Mouse (Mus musculus): ENCODE measurements around the gene Atxn1. TPM values are rescaled to one million over a fixed set of nuclear protein-coding genes. Genes with fewer than 3 reads are reported as not detected.

The Atxn1 gene
- polyA plus RNA-seq, 1 experiment from 2014 or later: 8.3 TPM

DNA sequence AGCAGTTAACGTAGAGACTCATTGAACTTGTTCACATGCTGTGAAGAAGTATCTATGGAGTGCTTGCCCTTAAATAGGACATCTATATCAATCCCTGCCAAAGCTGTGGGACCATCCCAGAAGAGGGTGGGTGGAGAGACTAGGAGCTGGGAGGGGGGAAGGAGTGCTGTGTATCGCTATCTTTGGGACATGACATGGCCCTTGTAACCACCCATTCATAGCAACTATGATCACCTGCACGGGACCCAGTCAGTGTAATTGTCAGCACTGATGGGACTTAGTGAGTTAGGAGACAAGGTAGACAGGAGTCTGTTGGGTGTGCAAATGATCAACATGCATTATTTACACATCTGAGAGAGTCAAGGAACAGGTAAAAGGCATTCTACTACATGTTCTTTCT lies 405.6 kb downstream of the Atxn1 start:
- POLR2A ChIA-PET: interaction anchor here (0.6 to 0.8 kb wide), 2 partner anchors 21 to 31 kb away, joined by 3 to 5 read pairs; no protein-coding TSS in a partner anchor

GRCm38 (mm10) chr13:45558367-45558766 lies 406.4 kb downstream of the Atxn1 start:
- no peak for TF ChIP-seq CTCF (IDR thresholded peaks at IDR 0.05)
- CTCF ChIA-PET: interaction anchor here (0.8 to 1.6 kb wide), 2 partner anchors 13 to 408 kb away, joined by 3 to 10 read pairs; no protein-coding TSS in a partner anchor
- DNase-seq (ENCODE audit: low read depth, low spot score) (no peak), ATAC-seq (no peak)
- in situ Hi-C loops (cut with MboI; ENCODE audit: low pct_unique_long_range_greater_than_20kb): no loop called here
- no peaks in the 10 kb centered on the region for H3K27me3 ChIP-seq
- POLR2A ChIA-PET: no interaction called here

More for the DNA sequence above, 405.6 kb downstream of the Atxn1 start:
- ATAC-seq (no peak), DNase-seq (ENCODE audit: low read depth, low spot score) (no peak)
- TF ChIP-seq CTCF (IDR thresholded peaks at IDR 0.05): no peak
- CTCF ChIA-PET: interaction anchor here (0.8 to 1.6 kb wide), 2 partner anchors 12 to 407 kb away, joined by 3 to 10 read pairs; no protein-coding TSS in a partner anchor
- in situ Hi-C loops (cut with MboI; ENCODE audit: low pct_unique_long_range_greater_than_20kb): no loop called here
- no peaks in the 10 kb centered on the region for H3K27me3 ChIP-seq

DNA sequence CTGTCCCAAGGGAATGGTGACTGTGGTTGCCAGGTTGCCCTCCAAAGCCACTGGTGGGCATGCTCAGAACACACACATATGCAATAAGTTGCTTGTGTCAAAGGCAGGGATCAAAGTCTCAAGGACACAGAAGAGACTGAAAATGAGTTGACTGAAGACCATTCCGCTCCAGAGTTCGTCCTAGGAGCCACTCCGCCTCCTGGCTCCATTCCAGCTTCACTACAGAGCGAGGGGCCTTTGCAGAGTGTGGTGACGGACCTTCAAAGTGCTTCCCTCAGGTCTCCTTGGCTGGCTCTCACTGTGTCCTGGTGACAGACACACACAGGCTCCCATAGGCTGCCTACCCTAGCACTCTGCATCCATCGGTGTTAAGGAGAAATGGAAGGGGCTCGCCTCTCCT lies 411.1 kb downstream of the Atxn1 start:
- in situ Hi-C loops (cut with MboI; ENCODE audit: low pct_unique_long_range_greater_than_20kb): no loop called here
- DNase-seq (ENCODE audit: low read depth, low spot score) (no peak), ATAC-seq (no peak)
- ChIA-PET POLR2A (no interaction called here), CTCF (no interaction called here)
- no peak for TF ChIP-seq CTCF (IDR thresholded peaks at IDR 0.05)
- no peaks in the 10 kb centered on the region for H3K27me3 ChIP-seq

DNA sequence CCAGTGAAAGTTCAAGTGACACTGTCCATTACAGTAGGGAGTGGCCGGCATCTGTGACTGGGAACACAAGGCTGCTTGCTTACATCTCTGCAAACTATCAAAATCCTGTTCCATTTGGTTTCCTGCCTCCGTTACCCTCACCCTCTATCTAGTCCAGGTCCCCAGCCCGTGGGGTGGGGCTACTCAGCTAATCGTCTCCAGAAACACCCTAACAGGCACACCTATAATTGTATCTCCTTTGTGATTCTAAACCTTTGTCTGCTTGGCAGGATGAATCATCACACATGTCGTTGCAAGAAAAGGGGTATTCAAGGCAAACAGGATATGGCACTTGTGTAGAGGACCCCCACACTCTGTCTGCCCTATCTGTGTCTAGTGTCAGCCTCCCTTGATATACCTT lies 417.3 kb downstream of the Atxn1 start:
- in situ Hi-C loops (cut with MboI; ENCODE audit: low pct_unique_long_range_greater_than_20kb): loop anchor here (10.0 kb wide), 1 partner anchor 617 kb away; no protein-coding TSS in a partner anchor
- ATAC-seq (no peak), DNase-seq (ENCODE audit: low read depth, low spot score) (no peak)
- POLR2A ChIA-PET: no interaction called here
- H3K27me3 ChIP-seq: no peaks in the 10 kb centered on the region
- no peak for TF ChIP-seq CTCF (IDR thresholded peaks at IDR 0.05)
- CTCF ChIA-PET: interaction anchor here (2.1 kb wide), 1 partner anchor 24 kb away, joined by 7 read pairs; no protein-coding TSS in a partner anchor

DNA sequence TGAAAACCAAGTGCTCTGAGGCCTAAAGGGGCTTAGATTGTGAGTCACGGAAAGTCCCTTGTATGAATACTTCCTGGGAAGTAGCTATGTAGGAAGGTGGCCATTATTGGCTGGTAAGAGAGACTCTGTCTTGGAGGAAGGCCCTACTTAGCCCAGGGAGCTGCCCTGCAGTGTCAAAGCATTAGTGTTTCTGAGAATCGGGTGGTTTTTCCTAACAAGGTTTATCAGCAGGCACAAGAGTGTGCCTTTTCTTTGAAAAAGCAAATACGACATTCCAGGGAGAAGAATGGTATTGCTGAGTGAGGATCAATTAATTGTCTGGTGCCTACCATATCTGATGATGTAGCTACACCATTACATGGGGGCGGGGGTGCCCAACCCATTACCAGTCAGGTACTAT lies 417.9 kb downstream of the Atxn1 start:
- in situ Hi-C loops (cut with MboI; ENCODE audit: low pct_unique_long_range_greater_than_20kb): loop anchor here (10.0 kb wide), 1 partner anchor 618 kb away; no protein-coding TSS in a partner anchor
- ChIA-PET POLR2A (interaction anchor here (0.6 kb wide), 1 partner anchor 312 kb away, joined by 9 read pairs; no protein-coding TSS in a partner anchor), CTCF (interaction anchor here (2.1 kb wide), 1 partner anchor 25 kb away, joined by 7 read pairs; no protein-coding TSS in a partner anchor)
- no peak for TF ChIP-seq CTCF (IDR thresholded peaks at IDR 0.05)
- H3K27me3 ChIP-seq: no peaks in the 10 kb centered on the region
- DNase-seq (ENCODE audit: low read depth, low spot score) (no peak), ATAC-seq (no peak)

- no peak for ATAC-seq
- no peak for DNase-seq (ENCODE audit: low read depth, low spot score)
- in situ Hi-C loops (cut with MboI; ENCODE audit: low pct_unique_long_range_greater_than_20kb): loop anchor here (10.0 kb wide), 1 partner anchor 619 kb away; no protein-coding TSS in a partner anchor
- TF ChIP-seq CTCF (IDR thresholded peaks at IDR 0.05): no peak
- ChIA-PET POLR2A (no interaction called here), CTCF (interaction anchor here (2.1 kb wide), 1 partner anchor 26 kb away, joined by 7 read pairs; no protein-coding TSS in a partner anchor)
- no peaks in the 10 kb centered on the region for H3K27me3 ChIP-seq
These were observed 418.8 kb downstream of the Atxn1 start for GRCm38 (mm10) chr13:45545974-45546373.

DNA sequence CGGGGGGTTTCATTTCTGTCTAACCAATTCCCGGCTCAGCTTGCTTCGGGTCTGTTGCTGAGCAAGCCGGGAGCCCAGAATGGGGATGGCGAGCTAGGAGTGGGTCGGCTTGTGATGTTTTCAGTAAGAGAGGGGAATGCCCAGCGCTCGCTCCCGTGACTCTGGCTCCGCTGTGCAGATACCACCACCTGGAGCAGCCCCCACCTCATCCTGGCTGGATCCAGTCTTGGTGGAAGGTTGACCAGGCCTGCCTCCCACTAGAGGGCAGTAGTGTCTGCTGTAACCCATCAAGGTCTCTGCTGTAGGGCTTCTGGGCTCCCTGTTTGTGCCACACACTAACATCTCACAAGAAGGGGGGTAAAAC lies 425.6 kb downstream of the Atxn1 start:
- ChIA-PET CTCF (interaction anchor here (0.7 to 3.3 kb wide), 25 partner anchors 9 to 705 kb away, joined by 3 to 20 read pairs (median 5); no protein-coding TSS in a partner anchor), POLR2A (interaction anchor here (1.2 to 2.3 kb wide), 3 partner anchors 14 to 32 kb away, joined by 3 to 10 read pairs (median 4); partner anchors contain the start of gene Gmpr)
- peak; percentile 86 for TF ChIP-seq CTCF (IDR thresholded peaks at IDR 0.05)
- ATAC-seq (peak; percentile 60), DNase-seq (ENCODE audit: low read depth, low spot score) (no peak)
- H3K27me3 ChIP-seq: no peaks in the 10 kb centered on the region
- in situ Hi-C loops (cut with MboI; ENCODE audit: low pct_unique_long_range_greater_than_20kb): loop anchor here (10.0 kb wide), 1 partner anchor 436 kb away; no protein-coding TSS in a partner anchor

DNA sequence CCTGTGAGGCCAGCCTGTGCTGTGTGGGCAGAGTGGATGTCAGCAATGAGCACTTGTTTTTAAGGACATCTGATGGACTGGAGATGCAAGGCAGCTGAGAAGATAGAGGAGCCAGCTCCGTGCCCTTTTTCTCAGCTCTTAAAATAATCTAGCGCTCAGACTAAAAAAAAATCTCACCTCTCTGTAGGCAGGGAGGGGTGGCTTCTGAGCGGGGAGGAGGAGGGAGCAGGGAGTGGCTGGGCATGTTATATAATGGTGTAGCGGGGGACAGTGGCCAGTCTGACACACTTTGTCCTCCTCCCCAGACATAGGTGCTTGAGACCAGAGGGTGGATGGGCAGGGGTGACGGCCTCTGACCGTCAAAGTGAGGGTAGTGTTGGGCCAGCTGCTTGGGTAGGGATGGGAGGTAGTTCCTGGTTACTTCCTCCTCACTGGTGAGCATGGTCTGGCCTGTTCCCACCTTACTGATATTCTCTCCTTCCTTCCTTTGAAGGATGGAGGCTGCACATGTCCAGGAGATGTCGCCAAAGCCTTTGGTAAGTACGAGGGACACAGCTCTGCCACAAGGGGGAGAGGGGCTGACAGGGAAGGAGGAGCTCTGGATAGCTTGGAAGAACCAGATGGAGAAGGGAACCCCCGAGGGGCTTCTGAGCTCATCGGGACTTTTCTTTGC lies 426.1 kb downstream of the Atxn1 start:
- DNase-seq (ENCODE audit: low read depth, low spot score) (no peak), ATAC-seq (peak; percentile 19)
- CTCF ChIA-PET: interaction anchor here (0.7 to 3.3 kb wide), 22 partner anchors 10 to 705 kb away, joined by 3 to 20 read pairs (median 5); no protein-coding TSS in a partner anchor
- POLR2A ChIA-PET: interaction anchor here (1.2 to 2.3 kb wide), 3 partner anchors 14 to 31 kb away, joined by 3 to 10 read pairs (median 4); partner anchors contain the start of gene Gmpr
- no peak for TF ChIP-seq CTCF (IDR thresholded peaks at IDR 0.05)
- in situ Hi-C loops (cut with MboI; ENCODE audit: low pct_unique_long_range_greater_than_20kb): loop anchor here (10.0 kb wide), 1 partner anchor 436 kb away; no protein-coding TSS in a partner anchor
- H3K27me3 ChIP-seq: no peaks in the 10 kb centered on the region

- ChIA-PET CTCF (interaction anchor here (1.0 to 3.3 kb wide), 7 partner anchors 10 to 706 kb away, joined by 3 to 15 read pairs (median 4); no protein-coding TSS in a partner anchor), POLR2A (interaction anchor here (1.2 to 2.3 kb wide), 3 partner anchors 13 to 30 kb away, joined by 3 to 10 read pairs (median 4); partner anchors contain the start of gene Gmpr)
- H3K27me3 ChIP-seq: no peaks in the 10 kb centered on the region
- in situ Hi-C loops (cut with MboI; ENCODE audit: low pct_unique_long_range_greater_than_20kb): loop anchor here (10.0 kb wide), 1 partner anchor 437 kb away; no protein-coding TSS in a partner anchor
- DNase-seq (ENCODE audit: low read depth, low spot score): no peak
- no peak for ATAC-seq
- no peak for TF ChIP-seq CTCF (IDR thresholded peaks at IDR 0.05)
These were observed 426.7 kb downstream of the Atxn1 start for GRCm38 (mm10) chr13:45538091-45538490.

- no peak for DNase-seq (ENCODE audit: low read depth, low spot score)
- ATAC-seq: no peak
- ChIA-PET POLR2A (interaction anchor here (0.8 to 2.3 kb wide), 2 partner anchors 22 to 29 kb away, joined by 3 to 10 read pairs; partner anchors contain the start of gene Gmpr), CTCF (interaction anchor here (1.4 to 3.3 kb wide), 3 partner anchors 9 to 54 kb away, joined by 3 to 10 read pairs (median 6); no protein-coding TSS in a partner anchor)
- no peaks in the 10 kb centered on the region for H3K27me3 ChIP-seq
- in situ Hi-C loops (cut with MboI; ENCODE audit: low pct_unique_long_range_greater_than_20kb): loop anchor here (10.0 kb wide), 1 partner anchor 438 kb away; no protein-coding TSS in a partner anchor
- TF ChIP-seq CTCF (IDR thresholded peaks at IDR 0.05): no peak
These were observed 427.7 kb downstream of the Atxn1 start for GRCm38 (mm10) chr13:45537110-45537509.

All from Patski (cell line).